Mouse (Mus musculus): ENCODE measurements at regions not wholly inside any gene's neighbourhood (a gene's known extent, or its start where the extent isn't known, plus 50 kb on each side); places are given as distances from the start of the nearest gene placed in this dataset.

DNA sequence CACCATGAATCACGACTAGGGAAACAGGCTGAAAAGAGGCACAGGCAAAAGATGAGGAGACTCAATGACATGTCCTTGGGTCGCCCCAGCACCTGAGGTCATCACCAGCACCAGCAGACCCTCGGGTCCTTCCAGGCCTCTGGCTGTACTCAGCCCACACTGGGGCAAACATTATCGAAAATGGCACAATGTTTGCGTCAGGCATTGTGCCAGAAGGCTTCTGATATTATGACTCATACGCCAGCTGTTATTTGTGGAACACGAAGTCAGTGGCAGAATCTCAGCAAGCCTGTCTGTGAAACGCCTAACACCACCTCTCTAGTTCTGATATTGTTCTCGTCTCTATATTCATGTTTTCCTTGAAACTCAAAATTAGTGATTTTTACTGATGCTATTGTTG is 384.8 kb downstream of the Rwdd3 start:
- TF ChIP-seq POLR2A (IDR thresholded peaks at IDR 0.05; ENCODE audit: borderline replicate concordance, control insufficient read depth, low read depth, low read length) (no peak), CTCF (IDR thresholded peaks at IDR 0.05; ENCODE audit: control insufficient read depth, insufficient read depth, low read length) (no peak)
